Mouse (Mus musculus) gastrocnemius, adult 8-10 months (tissue): ENCODE data around the gene Myo18a. TPM values are rescaled to one million over a fixed set of nuclear protein-coding genes. Genes with fewer than 3 reads are reported as not detected.

Source experiments
- DNase-seq, 2 experiments: peaks; one replicate each; pipeline ENCODE4 v3.0.0; 2022; ENCODE audit warnings: low spot score in 2 of 2
- total RNA-seq, 4 experiments: library from RNA; stranded (reverse); gene quantifications; 2 replicates each; pipeline ENCODE4 v1.2.4; 2022

Gene Myo18a
- total RNA-seq, 4 experiments from 2014 or later, result 309 to 400 (median 330) TPM

- no peak for DNase-seq
Measured at GRCm38 (mm10) chr11:77867419-77868083, 104.5 kb downstream of the Myo18a start.

- DNase-seq, result no peak
Measured at GRCm38 (mm10) chr11:77871436-77871835, 108.4 kb downstream of the Myo18a start.

DNA sequence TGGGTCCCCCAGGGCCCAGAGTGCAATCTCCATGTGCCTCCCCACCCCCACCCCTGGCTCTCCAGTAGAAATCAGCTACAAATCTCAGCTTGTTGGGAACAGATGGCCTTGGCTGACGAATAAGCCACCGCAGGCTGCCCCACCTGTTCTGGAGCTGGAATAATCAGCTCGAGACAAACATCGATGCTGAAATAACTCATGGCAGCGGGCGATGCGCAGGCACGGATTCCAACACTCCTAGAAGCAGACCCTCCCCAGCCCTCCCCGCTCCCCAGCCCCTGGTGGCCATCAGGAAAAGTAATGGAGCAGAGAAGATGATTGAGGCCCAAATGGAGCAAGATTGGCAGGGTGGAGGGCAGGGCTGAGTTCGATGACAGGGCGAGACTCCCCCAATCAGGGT is 109.2 kb downstream of the Myo18a start:
- DNase-seq, result no peak

DNA sequence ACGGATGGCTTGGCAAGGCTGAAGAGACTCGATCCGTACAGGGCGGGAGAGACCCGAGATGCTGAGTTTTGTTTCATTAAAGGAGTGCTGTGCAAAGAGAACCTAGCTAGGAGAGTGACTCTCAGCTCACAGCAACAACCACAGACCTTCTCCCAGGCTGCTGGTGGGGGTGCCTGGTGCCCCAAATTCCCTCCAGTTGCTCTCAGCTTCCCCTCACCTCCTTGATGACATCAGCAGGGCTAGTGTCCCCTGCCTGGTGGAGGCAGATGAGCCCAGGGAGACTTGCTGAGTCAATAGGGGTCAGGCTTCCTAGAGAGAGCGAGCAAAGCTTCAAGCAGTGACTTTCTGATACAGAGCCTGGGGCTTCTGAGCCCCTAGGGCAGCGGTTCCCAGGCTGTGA is 109.6 kb downstream of the Myo18a start:
- DNase-seq, result no peak

- DNase-seq, result no peak
Measured at GRCm38 (mm10) chr11:77873116-77873515, 110.1 kb downstream of the Myo18a start.

DNA sequence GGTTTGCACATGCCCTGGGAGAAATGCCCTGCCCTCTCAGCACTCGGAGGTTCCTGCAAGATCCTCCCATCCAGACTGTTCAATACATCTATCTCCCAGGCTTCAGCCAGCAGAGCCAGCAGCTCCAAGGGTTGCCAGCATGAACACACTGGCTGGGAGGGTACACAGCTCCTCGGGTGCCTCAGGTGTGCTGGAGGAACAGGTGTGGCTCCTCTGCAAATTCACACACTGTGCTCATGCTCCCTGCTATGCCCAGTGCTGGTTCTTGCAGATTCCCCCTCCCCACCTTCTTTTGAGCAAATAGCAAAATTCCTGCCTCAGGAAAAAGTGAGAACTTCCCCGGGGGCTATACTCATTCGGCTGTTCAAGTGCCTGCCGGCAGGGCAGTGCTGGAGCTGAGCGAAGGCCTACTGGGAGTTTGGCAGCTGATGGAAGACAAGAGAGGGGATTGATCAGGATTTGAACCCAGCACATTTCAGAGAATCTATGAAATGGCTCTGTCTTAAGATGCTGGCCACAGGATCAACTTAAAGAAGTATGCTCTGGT is 111.7 kb downstream of the Myo18a start:
- DNase-seq, result no peak

GRCm38 (mm10) chr11:77875269-77875668 is 112.2 kb downstream of the Myo18a start:
- DNase-seq, result no peak

GRCm38 (mm10) chr11:77875847-77876759 is 113.1 kb downstream of the Myo18a start:
- DNase-seq, result peak in 1 of 2 experiments; percentile 33

DNA sequence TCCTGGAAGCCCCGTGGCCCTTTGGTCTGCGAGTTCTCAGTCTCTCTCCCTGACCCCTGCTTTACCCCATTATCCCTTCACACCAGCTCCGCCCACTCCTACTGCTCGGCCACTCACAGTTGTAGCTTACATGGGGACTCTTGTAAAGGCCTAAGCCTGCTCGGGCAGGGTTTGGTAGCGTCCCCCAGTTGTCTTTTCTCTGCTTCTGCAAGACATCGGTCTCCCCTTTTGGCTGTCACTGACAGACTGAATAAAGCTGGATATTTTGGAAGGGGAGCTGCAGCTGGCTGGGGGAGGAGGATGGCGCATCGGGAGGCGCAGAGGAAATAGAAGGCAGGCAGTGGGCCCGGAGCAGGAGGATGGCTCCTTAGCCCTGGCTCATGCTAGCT is 113.7 kb downstream of the Myo18a start:
- no peak for DNase-seq

DNA sequence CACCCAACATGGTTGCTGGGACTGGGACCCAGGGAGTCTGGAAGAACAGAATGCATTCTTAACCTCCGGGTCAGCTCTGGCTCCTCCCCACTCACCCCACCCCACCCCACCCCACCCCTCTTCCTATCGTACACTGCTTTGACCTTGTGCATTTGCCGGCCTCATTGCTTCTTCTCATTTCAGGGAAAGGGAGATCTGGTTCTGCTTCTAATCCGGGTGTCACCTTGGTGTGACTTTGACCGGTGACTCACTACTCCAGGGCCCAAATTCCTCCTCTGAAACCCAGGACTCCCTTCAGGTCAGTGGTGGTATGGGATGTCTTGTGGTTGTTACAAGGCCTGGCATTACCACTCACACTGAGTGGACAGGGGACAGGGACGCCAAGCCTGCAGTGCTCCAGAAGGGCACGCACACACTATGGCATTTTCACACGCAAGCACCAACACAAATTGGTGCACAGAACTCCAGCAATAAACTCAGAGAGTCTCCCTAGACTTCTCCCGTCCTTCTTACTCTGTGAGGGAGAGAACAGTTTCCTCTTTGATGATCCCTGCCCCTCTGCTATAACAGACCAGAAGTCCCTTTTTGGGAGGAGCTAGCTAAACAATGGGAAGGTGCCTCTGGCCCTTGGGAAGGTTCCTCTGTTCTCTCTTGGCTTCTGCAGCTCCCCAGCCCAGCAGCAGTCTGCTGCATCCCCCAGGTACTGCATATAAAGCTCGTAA is 121.6 kb downstream of the Myo18a start:
- no peak for DNase-seq

- DNase-seq, result no peak
Measured at GRCm38 (mm10) chr11:77885246-77885575, 122.2 kb downstream of the Myo18a start.

- no peak for DNase-seq
Measured at GRCm38 (mm10) chr11:77887373-77887960, 124.4 kb downstream of the Myo18a start.

- DNase-seq, result no peak
Measured at GRCm38 (mm10) chr11:77888846-77889245, 125.8 kb downstream of the Myo18a start.

DNA sequence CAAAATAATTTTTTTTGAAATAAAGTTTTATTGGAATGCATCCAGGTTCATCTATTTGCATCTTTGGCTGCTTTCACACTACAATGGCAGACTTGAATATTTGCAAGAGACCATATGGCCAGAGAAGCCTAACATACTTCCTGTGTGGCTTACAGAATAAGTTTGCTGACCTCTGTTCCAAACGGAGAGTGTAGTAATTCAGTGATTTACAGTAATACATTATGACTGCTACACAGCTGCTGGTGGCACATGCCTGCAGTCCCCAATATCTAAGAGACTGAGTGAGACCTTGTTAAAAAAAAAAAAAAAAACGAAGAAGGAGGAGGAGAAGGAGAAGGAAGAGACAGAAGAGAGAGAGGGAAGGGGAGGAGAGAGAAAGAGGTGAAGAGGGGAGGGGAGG is 126.4 kb downstream of the Myo18a start:
- DNase-seq, result no peak

DNA sequence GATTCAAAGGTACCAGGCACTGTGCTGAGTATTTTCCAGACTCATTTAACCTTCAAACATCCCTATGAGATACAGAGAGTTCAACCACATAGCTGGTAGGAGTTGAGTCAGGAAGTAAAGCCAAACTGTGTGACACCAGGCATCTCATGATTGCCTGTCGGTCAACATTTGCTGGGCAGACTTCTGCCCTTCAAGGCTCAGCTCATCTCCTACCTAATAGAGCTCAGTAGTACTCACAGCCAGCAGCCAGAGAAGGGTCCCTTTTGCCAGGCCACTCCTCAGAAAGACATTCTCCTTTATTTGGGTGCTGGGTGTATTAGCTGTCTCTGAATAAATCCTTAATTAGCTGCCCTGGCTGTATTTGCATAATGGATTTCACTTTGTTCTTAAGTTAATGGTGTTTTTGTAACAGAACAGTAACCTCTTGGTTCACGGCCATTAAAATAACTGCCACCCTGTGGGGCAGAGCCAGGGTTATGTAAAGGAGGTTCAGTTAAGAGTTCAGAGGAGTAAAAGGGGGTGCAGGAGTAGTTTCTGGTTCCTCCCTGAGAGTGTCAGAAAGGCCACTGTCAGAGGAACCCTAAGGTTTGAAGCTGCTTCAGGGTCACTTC is 127.7 kb downstream of the Myo18a start:
- DNase-seq, result no peak

DNA sequence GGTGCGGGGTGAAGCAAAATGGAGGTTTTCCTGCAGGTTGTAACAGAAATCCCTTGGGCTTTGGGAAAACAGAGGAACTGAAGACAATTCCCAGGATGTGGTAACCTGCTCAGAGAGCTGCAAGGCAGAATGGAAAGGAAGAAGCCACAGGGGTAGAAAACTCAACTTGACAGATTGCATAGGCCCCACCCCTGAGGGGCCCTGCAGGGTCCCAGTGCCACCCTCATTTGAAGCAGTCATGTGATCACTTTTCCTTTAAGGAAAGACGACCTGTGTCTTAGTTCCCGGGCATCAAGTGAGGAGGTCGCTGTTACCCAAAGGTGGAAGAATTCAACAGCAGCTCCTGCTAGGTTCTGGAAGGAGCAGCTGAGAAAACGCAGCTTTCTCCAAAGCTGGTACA is 129.8 kb downstream of the Myo18a start:
- DNase-seq, result no peak

GRCm38 (mm10) chr11:77893283-77893682 is 130.2 kb downstream of the Myo18a start:
- no peak for DNase-seq

DNA sequence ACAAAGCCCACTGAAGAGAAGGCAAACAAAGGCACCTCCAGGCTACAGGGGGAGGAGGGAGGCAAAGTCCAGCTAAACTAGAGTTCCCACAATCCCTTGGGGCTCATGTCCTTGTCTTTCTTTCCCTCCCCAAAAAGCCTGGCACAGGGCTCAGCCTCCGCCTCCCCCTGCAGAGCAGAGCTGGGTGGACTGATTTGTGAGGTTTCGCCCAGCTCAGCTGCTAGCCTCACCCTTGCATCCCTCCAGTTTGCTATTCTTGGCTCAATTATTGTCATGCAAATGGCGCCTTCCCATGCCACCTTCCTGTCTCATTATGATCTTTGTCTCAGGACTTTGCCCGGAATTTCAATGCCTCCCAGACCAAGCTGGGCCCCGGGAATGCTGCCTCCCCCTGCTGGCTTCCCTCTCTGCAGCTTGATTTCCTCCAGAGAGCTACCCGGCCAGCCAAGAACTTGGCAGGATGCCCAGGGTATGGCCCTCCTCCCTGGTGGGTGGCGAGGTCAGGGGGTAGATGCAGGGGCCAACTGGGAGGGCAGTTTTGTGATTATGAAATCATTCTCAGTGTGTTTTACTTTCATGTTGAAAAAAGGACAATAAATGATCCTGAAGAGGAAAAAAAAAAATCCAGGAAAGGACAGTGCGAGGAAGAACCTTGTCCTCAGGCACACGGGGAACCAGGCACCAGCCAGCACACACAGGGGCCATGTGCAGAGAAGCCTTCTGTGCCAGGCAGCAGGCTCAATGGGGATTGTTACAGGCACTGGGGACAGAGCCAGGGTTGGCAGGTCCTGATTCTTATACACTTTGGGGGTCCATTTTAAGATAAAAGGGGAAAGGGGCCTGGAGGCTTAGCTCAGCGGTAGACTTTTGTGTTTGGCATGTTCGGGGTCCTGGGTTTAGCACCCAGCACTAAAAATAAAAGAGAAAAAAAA is 131.0 kb downstream of the Myo18a start, which contains the start of gene Pipox:
Gene Pipox (minus strand): TSS at position 310 of the 932 bp plus-strand sequence.
- DNase-seq, result peak; percentile 33 to 64

DNA sequence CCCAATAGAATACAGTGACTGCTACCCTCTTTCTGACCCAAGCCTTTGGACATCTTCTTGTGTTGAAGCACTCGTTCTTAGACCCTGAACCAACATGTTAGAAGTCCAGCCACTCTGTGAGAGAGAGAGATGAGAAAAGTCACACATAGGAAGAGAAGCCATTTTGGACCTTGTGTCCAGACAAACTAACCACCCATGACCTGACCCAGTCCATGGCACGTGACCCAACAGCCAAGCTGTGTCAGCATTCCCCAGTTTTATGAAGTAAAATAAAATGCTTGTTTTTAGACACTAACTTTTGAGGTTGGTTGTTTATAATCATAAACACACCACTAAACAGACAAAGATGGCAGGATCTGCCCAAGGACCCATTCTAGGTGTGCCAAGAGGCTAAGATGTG is 131.9 kb downstream of the Myo18a start:
- DNase-seq, result no peak

- no peak for DNase-seq
Measured at GRCm38 (mm10) chr11:77896011-77896410, 133.0 kb downstream of the Myo18a start.
